Mouse (Mus musculus) right cerebral cortex, postnatal 4 days (tissue): ENCODE results near the gene Plcb3.

Experiments
- DNase-seq: peaks from one replicate; pipeline ENCODE4 v3.0.0-alpha.2; 2022

Gene Plcb3

DNA sequence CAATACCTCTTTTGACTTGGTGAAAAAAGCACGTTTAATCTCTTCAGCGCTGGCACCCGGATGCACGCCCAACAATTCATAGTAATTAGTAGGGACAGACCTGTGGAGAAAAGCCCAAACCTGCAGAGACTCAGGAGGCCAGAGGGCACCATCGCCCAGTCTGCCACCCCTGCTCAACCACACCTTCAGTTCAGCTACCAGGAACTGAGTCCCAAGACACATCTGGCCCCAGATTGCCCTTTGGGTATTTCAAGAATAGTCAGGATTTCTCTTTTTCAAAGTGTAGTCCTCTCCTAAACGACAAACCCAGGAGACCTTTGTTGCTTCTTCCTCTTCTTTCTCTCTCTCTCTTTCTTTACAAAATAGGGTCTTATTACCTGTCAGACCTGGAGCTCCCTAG is 14.4 kb upstream of the Plcb3 start:
- no peak for DNase-seq

- no peak for DNase-seq
Observed at GRCm38 (mm10) chr19:6989251-6989650, 13.0 kb upstream of the Plcb3 start.

DNA sequence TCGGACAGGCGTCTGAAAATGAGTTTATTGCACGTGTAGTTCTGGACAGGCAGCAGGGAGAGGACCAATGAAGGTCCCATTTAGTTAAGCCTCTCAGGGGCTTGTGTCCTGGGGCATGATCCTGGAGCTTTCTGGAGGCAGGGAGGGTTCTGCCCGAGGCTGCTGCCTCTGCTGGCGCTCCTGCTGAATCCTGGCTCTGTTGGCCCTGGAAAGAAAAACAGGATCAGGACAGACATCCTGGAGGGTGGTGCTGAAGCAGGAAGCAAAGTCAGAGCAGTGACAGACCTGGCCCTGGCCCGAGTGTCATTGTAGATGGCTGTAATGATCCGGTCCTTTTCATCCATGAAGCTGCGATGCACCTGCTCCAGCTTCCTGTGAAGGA is 11.6 kb upstream of the Plcb3 start:
- no peak for DNase-seq

GRCm38 (mm10) chr19:6987061-6987903 is 11.0 kb upstream of the Plcb3 start, which contains the start of gene Vegfb:
Gene Vegfb (minus strand): TSS chr19:6987651.
- peak; percentile 68 for DNase-seq

GRCm38 (mm10) chr19:6985951-6986708 is 9.9 kb upstream of the Plcb3 start:
- no peak for DNase-seq

GRCm38 (mm10) chr19:6985300-6985699 is 9.0 kb upstream of the Plcb3 start:
- DNase-seq: no peak

DNA sequence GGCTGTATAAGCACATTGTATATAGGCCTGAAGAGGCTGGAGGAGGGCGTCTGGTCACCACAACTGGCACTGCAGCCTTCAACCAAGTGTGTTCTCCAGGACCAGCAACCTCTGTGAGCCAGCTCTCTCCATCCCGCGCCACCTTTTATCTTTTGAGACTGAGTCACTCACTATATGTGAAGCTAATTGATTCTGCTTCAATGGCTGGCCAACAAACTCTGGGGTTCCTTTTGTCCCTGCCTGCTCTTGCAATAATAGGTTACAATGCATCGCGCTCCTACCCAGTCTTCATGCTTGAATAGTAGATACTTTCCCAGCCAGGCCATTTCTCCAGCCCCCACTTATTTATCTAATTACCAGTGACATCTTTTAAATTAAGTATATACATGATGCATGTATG is 7.4 kb upstream of the Plcb3 start:
- no peak for DNase-seq

DNA sequence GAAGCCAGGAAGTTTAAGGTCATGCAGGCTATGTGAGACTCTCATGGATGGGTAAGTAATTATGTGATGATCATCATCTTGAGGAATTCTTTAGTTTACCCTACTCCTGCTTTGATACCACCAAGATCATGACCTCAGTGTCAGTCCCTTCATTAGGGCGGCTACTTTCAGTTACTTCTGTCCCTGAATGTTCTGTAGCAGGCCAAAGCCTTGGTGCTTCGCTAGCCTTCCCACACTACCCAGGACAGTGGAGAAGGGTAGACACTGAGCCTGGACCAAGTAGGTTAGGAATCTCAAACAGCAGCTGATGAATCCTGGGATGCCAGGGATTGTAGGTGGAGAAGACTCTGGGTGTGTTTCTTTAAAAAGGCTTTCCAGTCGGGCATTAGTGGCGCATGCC is 5.2 kb upstream of the Plcb3 start:
- no peak for DNase-seq

DNA sequence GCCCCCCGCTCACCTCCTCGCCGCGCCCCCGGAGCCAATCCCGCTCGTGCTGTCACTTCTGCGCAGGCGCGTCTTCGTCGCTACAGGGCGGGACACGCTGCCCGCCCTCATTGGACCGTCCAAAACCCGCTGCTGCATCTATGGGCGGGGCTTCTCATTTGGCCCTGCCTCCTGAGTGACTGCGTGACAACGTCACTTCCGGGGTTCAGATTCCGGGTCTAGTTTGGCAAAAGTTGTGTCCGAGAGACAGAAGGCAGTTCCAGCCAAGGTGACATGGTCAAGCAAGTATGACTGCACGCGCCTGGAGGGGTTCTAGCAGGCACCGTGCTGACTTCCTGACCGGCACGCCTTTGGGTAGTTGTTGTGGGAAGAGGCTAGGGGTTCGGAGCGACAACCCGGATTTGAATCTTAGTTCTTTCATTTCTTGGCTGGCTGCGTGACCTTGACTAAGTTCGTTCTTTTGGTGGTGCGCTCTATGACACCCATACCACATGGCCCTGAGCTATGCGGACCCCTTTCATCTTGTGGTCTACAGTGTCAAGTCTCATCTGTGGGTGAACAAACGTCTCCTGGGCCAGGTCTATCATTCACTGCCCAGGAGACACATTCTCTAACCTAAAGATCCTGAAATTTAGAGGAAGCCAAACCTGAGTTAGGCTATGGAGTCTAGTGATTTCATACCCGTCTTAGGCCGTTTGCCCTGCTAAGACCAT is 4.3 kb upstream of the Plcb3 start, which contains the start of gene Fkbp2:
Fkbp2 (minus strand) TSS at position 121 of the 713 bp plus-strand sequence.
- DNase-seq: peak; percentile 98

GRCm38 (mm10) chr19:6979486-6980380 is 3.5 kb upstream of the Plcb3 start:
- peak; percentile 100 for DNase-seq

- DNase-seq: no peak
Observed at GRCm38 (mm10) chr19:6979001-6979479, 2.8 kb upstream of the Plcb3 start.

DNA sequence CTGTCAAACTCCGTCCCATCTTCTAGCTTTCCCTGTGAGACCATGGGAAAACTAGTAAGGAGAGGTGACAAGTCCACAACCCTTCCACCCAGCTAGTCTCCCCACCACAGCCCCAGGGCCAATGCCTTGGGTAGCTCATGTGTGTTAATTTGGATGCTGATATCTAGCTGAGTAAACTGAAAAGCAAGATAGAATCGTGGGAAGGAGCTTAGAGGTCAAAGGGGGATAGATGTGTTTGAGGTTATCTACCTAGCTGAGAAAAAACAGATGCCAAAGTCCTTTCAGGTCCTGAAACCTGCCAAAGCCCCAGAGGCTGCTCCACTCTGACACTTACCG is 2.3 kb upstream of the Plcb3 start:
- DNase-seq: no peak

DNA sequence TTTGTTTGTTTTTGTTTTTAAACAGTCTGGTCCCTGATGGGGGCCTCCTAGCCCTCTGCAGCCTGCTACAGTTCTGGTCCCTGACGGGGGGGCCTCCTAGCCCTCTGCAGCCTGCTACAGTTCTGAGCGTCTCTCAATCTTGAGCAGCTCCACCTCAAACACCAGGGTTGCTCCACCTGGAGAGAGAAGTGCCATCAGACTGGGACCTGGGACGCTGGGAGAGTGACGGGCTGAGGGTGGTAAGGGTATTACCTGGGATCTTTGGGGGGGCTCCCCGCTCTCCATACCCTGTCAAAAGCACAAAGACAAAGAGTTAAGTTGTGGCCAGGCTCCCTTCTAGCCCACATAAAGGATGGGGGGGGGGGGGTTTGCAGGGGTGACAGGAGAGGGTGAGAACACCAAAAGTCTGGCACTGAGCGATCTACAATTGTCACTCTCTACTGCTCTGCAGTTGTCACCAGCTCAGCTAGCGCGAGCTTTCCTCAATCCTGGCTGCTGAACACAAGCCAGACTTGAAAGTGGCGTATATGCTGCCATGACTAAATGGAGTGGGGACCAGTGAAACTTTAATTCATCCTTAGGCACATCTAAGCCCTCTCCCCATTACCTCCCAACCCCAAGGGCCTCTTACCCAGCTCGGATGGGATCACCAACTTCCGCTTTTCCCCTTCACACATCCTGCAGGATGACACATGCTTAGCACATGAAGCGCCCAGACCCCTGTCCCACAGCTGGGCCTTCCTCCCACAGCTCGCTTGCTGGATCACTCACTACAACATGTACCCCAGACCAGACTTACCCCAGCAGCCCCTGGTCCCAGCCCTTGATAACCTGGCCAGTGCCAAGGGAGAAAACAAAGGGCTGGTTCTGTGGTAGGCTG is 1.7 kb upstream of the Plcb3 start:
- no peak for DNase-seq

DNA sequence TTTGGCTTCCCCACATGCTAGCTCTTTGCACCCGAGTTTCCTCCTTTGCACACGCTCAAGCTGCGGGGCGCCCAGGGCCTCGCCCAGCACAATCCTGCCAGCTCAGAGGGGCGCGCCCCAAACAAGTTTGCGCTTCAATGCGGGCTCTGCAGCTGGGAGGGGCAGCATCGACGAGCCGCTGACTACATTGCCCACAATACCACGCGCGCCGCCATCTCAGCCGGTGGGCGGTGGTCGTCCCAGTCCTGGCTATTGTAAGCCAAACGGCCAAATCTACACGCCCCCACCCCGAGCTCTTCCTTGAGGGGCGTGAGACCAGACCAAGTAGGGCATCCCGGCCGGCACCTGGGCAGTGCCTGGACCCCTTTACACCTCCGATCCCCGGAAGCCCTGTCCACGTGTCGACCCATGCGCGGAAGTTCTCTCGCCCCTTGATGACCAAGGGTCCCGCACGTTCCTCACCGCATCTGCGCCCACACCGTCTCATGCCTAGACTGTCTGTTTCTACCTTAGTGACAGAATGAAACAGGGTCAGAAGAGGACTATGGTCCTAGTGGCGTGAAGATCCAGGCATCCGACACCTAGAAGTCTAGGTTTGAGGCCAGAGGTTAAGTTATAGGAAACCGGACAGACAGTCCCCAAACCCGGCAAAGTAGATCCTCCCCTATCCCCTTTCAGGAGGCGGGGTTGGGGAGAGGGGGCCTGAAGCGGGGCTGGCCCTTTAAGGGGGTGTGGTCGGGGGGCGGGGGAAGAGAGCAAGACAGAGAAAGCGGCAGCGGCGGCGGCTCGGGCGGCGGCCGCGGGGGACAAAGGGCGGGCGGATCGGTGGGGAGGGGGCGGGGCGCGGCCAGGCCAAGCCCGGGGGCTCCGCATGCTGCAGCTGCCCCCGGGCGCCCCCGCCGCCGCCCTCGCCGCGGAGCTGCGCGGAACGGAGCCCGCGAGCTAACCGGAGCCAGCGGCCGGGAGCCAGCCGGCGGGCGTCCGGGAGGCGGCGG is 1.8 kb downstream of the Plcb3 start, which contains the start of gene Ppp1r14b:
Ppp1r14b (plus strand) TSS at position 758 of the 995 bp plus-strand sequence.
- peak; percentile 80 for DNase-seq

DNA sequence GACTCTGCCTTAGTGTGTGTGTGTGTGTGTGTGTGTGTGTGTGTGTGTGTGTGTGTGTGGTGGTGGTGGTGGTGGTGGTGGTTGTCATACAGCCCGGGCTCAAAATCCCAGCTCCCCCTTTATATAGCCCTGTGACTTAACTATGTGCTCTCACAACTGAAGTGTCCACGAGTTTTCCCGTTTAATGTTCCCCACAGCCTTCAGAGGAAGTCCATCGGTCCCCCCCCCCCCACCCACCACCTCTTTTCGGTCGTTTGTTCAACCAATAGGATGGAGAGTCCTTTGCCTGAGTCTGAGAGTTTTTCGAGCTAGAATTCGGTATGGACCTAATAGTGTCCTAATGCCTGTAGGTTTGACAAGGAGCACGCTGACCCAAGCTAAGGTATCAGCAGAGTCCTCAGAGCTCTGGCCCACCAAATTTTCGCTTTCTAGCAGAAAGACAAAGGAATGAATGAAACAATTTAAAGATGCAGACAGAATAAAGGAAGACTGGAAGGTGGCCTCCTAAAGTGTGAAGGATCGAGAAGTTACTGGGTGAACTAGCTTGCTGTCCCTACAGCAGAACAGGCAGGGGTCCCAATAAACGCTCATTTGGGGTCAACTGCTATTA is 2.6 kb downstream of the Plcb3 start:
- no peak for DNase-seq

DNA sequence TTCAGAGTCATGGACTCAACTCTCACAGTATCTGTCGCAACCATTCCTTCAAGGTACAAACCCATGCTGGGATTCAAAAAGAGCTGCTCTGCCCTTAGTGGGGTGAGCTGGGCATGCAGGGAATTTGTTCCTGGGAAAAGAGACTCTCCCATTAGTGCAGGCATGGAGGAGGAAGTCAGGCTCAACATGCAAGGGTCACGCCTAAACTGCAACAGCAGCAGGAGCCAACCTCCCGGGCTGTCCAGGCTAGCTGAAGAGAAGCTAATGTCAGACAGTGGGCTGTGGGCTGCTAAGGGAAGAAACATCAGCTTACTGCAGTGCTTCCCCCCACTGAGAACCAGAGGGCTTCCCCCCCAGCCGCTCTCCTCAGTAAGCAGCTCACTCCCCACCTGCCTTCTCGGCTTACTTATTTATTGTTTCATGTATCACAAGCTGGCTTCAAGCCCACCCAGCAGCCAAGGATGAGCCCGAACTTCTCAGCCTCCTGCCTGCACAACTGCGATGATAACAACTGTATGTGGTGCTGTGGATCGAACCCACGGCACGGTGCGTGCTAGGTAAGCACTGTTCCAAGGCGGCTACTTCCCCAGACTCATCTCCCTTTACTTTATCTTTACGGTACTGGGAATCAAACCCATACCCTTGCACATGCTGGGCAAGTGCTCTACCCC is 3.9 kb downstream of the Plcb3 start:
- no peak for DNase-seq

DNA sequence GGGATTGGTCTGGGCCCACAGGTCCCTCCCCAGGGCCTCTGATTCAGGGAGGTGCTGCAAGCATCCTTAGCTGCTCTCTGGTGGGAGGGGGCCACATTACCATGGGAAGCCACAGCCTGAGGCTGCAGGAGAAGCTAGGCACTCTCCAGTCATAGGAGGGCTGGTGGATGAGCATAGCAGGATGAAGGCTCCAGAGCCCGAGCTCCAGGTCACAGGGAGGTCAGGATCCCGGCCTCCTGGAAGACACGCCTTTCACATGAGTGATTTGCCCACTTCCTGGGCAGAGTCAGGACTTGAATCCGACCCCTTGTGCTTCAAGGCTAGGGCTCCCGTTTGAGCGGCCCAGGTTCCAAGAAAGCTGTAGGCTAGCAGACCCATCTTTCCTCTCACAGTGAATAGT is 4.6 kb downstream of the Plcb3 start:
- no peak for DNase-seq

- DNase-seq: no peak
Observed at GRCm38 (mm10) chr19:6970460-6971085, 5.7 kb downstream of the Plcb3 start.
